Mouse (Mus musculus) midbrain, postnatal 0 days (tissue): ENCODE data around the gene Cntn6. TPM values are rescaled to one million over a fixed set of nuclear protein-coding genes. Genes with fewer than 3 reads are reported as not detected.

ENCODE experiments used
- ATAC-seq: fragments of 200-750 bp; cut with Nextera tagmentation; 2 replicates; pipeline ENCODE4 v1.8.0; 2017; ENCODE audit warnings: moderate number of reproducible peaks, mild to moderate bottlenecking, moderate TSS enrichment, moderate library complexity; ENCODE audit not compliant: low FRiP score
- DNase-seq: peaks from one replicate; pipeline ENCODE4 v3.0.0-alpha.2; 2015; ENCODE audit warnings: low spot score
- H3K27ac ChIP-seq: fragments of 300-500 bp; sonication (generic); 2 replicates; pipeline ENCODE4 v1.5.1; 2014; ENCODE audit warnings: low read depth, mild to moderate bottlenecking, low read length, mixed read lengths
- H3K27me3 ChIP-seq: fragments of 300-500 bp; sonication (generic); 2 replicates; pipeline ENCODE4 v1.6.1; 2014; ENCODE audit warnings: low read length, control low read depth, mixed read lengths; ENCODE audit not compliant: insufficient read depth
- H3K36me3 ChIP-seq: fragments of 300-500 bp; sonication (generic); 2 replicates; pipeline ENCODE4 v1.6.1; 2014; ENCODE audit warnings: low read length, control low read depth, mixed read lengths; ENCODE audit not compliant: insufficient read depth
- H3K4me1 ChIP-seq: fragments of 300-500 bp; sonication (generic); 2 replicates; pipeline ENCODE4 v1.6.1; 2014; ENCODE audit warnings: mild to moderate bottlenecking, control low read depth, antibody characterized with exemption, low read length, mixed read lengths; ENCODE audit not compliant: insufficient read depth
- H3K4me2 ChIP-seq: fragments of 300-500 bp; sonication (generic); 2 replicates; pipeline ENCODE4 v1.6.1; 2014; ENCODE audit warnings: low read depth, mild to moderate bottlenecking, low read length, mixed read lengths; ENCODE audit not compliant: poor library complexity, severe bottlenecking
- H3K4me3 ChIP-seq: fragments of 300-500 bp; sonication (generic); 2 replicates; pipeline ENCODE4 v1.5.1; 2014; ENCODE audit warnings: low read depth, mild to moderate bottlenecking, low read length, moderate library complexity
- H3K9ac ChIP-seq: fragments of 300-500 bp; sonication (generic); replicated peaks from 2 replicates; pipeline ENCODE4 v1.6.1; 2014; ENCODE audit warnings: mild to moderate bottlenecking, low read length, moderate library complexity, mixed read lengths; ENCODE audit not compliant: poor library complexity, severe bottlenecking
- H3K9me3 ChIP-seq: fragments of 300-500 bp; sonication (generic); 2 replicates; pipeline ENCODE4 v1.6.1; 2016; ENCODE audit warnings: low read length, control low read depth
- CTCF ChIP-seq: IDR thresholded peaks from 2 replicates; pipeline ENCODE4 v1.5.1; 2016; ENCODE audit warnings: antibody characterized with exemption, mild to moderate bottlenecking
- WGBS: fragments of 180-500 bp; shearing (Covaris S2); extraction: QIAGEN DNeasy Blood & Tissue Kit; methylation state at CpG from one replicate; pipeline ENCODE4 v1.1.7; 2014; 5-methylcytosine and 5-hydroxymethylcytosine counted together
- polyA plus RNA-seq: library from polyadenylated mRNA; unstranded; fragments of >200 nt; fragmentation: Nextera tagmentation; extraction: Ambion mirVana; gene quantifications from 2 replicates; pipeline ENCODE4 v1.2.1, GENCODE M21; 2015
- total RNA-seq: library from RNA; depleted of rRNA; stranded (reverse); fragments of >200 nt; gene quantifications from 2 replicates; pipeline ENCODE4 v1.2.3, GENCODE M21; 2014

Cntn6 gene
- total and polyA plus RNA-seq, 2 experiments from 2014 or later, result 19.5 to 31.1 TPM

DNA sequence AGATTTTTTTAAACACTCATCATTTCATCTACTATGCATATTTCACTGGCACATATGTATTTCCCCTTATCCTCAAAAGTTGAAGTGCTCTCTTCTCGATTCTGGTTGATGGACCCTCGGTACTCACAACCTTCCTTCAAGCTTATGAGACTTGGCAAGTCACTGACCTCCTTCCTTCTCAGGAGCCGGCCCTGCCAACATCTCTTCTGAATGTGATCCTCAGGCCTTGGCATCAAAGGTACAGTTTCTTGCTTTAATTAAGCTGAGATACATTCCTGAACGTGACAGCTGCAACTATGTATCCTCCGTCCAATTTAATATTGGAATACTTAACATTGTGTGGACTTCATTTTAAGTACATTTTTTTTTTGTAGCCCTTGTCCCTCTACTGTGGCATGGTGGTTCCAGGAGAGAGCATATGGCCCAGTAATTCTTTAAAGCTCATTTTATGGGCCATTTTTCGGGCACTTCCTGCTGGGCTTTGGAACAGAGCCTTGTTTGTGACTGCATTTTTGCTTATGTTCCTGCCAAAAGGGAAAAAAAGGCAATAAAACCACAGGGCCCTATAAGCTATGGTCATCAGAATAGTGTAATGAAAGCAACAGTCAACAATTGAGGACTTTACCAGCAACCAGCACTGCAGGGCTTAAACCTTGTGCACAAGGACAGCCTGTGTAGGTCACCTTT, 196.0 kb downstream of the Cntn6 start:
- WGBS, result 81% methylated on average over 6 of the region's 6 CpGs
- no peak overlapping the region for H3K9ac ChIP-seq
- H3K9me3 ChIP-seq, result no peaks in the 10 kb centered on the region
- no peak overlapping the region for H3K27ac ChIP-seq
- TF ChIP-seq CTCF, result no peak
- no peaks in the 10 kb centered on the region for H3K4me1 ChIP-seq
- no peaks in the 10 kb centered on the region for H3K36me3 ChIP-seq
- no peak overlapping the region for H3K4me3 ChIP-seq
- H3K4me2 ChIP-seq, result no peak overlapping the region
- peak; percentile 61 for DNase-seq
- ATAC-seq, result no peak; the same call in 1 of the 2 replicates
- H3K27me3 ChIP-seq, result no peaks in the 10 kb centered on the region

DNA sequence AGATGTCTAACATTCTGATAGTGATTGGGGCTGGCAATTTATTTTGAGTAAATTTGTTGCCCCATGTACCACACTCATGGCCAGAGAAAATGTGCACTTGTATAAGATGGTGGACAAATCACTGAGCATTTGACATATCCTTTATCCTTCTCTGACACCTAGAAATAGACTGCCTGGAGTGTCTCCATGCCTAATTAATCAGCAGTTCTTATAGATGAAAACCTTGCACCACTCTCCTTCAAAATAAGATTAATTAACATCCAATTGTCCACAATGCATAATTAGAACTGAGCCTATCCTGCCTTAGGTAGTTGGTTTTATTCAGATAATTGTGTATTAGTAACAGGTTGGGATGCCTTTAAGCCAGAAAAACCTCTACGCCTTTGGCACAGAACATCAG, 236.0 kb downstream of the Cntn6 start:
- H3K9ac ChIP-seq, result no peak overlapping the region
- no peak overlapping the region for H3K4me2 ChIP-seq
- DNase-seq (no peak), ATAC-seq (no peak)
- no peaks in the 10 kb centered on the region for H3K36me3 ChIP-seq
- H3K4me3 ChIP-seq, result no peak overlapping the region
- no peak for TF ChIP-seq CTCF
- H3K9me3 ChIP-seq, result no peaks in the 10 kb centered on the region
- H3K27me3 ChIP-seq, result no peaks in the 10 kb centered on the region
- H3K27ac ChIP-seq, result no peak overlapping the region
- H3K4me1 ChIP-seq, result no peaks in the 10 kb centered on the region
- 56% methylated on average over 1 of the region's 1 CpGs for WGBS

DNA sequence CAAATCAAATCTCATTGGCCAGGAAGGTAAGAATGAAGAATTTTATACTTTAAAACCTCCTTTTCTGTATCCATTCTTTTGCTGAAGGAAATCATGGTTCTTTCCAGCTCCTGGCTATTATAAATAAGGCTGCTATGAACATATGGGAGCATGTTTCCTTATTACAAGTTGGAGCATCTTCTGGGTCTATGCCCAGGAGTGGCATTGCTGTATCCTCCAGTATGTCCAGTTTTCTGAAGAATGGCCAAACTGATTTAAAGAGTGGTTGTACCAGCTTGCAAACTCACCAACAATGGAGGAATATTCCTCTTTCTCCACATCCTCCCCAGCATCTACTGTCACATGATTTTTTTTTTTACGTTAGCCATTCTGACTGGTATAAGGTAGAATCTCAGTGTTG, 241.7 kb downstream of the Cntn6 start:
- H3K36me3 ChIP-seq, result no peaks in the 10 kb centered on the region
- H3K4me2 ChIP-seq, result no peak overlapping the region
- H3K27ac ChIP-seq, result no peak overlapping the region
- no peak overlapping the region for H3K4me3 ChIP-seq
- 100% methylated on average over 1 of the region's 1 CpGs for WGBS
- H3K4me1 ChIP-seq, result no peaks in the 10 kb centered on the region
- no peaks in the 10 kb centered on the region for H3K9me3 ChIP-seq
- no peak for TF ChIP-seq CTCF
- ATAC-seq (no peak), DNase-seq (no peak)
- no peaks in the 10 kb centered on the region for H3K27me3 ChIP-seq
- H3K9ac ChIP-seq, result no peak overlapping the region

DNA sequence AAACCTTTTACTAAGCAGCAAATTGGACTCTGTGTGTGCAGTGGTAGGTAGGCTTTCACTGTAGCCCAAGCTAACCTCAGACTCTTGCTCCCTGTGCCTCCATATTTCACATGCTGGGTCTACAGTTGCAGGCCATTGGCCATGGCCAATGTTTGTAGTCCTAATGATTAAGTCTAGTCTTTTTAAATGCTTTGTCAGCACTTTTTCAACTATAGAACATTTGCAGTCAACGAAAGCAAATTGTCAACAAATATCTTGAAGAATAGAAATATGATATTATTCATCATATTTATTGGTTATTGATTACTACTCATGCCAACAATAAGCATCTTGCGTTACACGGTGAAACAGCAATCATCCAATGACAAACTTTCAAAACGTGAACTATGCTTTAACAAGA, 246.4 kb downstream of the Cntn6 start:
- no peaks in the 10 kb centered on the region for H3K36me3 ChIP-seq
- H3K27ac ChIP-seq, result no peak overlapping the region
- H3K4me3 ChIP-seq, result no peak overlapping the region
- no peak for DNase-seq
- H3K9ac ChIP-seq, result no peak overlapping the region
- H3K4me1 ChIP-seq, result no peaks in the 10 kb centered on the region
- ATAC-seq, result no peak
- no peaks in the 10 kb centered on the region for H3K9me3 ChIP-seq
- no peak for TF ChIP-seq CTCF
- 92% methylated on average over 4 of the region's 4 CpGs for WGBS
- no peak overlapping the region for H3K4me2 ChIP-seq
- no peaks in the 10 kb centered on the region for H3K27me3 ChIP-seq

DNA sequence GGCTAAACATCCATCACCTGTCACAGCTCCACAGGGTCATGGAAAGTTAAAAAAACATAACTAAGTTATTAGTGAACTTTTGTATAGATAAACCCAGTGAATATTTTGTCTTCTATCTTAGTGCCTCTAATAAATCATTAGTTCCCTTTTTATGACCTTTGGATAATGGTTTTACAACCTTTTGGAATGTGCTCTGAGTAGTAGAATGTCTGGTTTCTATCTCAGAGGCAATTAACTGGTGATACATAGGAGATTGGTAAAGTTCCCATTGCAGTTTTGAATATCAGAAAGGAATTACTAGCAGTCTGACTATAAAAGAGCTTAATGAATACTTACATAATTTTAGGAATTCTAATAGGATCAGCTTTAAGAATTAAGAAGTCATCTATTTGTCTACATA, 265.5 kb downstream of the Cntn6 start:
- no peaks in the 10 kb centered on the region for H3K9me3 ChIP-seq
- no peak for TF ChIP-seq CTCF
- DNase-seq (no peak), ATAC-seq (no peak)
- no peaks in the 10 kb centered on the region for H3K36me3 ChIP-seq
- H3K27ac ChIP-seq, result no peak overlapping the region
- no peaks in the 10 kb centered on the region for H3K27me3 ChIP-seq
- no peak overlapping the region for H3K9ac ChIP-seq
- H3K4me1 ChIP-seq, result no peaks in the 10 kb centered on the region
- H3K4me2 ChIP-seq, result no peak overlapping the region
- H3K4me3 ChIP-seq, result no peak overlapping the region

DNA sequence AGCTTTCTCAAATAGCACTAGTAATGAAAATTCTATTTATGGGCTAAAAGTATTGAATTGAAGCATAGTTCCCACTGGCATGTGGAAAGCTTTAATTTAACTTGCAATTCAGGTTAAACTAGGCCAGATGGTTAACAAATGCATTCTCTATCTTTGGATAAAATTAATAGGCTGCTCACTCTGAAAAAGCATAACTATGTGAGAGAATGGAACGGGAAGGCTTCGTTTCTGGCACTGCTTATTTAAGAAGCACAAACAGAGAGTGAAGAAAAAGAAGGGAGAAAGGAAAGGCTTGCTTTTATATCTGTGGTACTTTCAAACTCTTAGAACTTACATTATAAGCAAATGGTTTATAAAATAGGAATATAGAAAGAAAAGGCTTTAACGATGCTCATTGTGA, 268.6 kb downstream of the Cntn6 start:
- no peak overlapping the region for H3K9ac ChIP-seq
- H3K4me1 ChIP-seq, result no peaks in the 10 kb centered on the region
- DNase-seq (no peak), ATAC-seq (no peak)
- H3K36me3 ChIP-seq, result no peaks in the 10 kb centered on the region
- H3K27ac ChIP-seq, result no peak overlapping the region
- H3K4me2 ChIP-seq, result no peak overlapping the region
- 79% methylated on average over 3 of the region's 3 CpGs for WGBS
- H3K4me3 ChIP-seq, result no peak overlapping the region
- TF ChIP-seq CTCF, result no peak
- H3K27me3 ChIP-seq, result no peaks in the 10 kb centered on the region
- H3K9me3 ChIP-seq, result no peaks in the 10 kb centered on the region
